Mouse (Mus musculus): Measurements from ENCODE around the gene Rps24.
"Not testable (repeated sequence)": the region's sequence is repeated elsewhere in the genome, so short reads cannot be mapped to it uniquely, and the experiment has no call there.

Rps24 gene

DNA sequence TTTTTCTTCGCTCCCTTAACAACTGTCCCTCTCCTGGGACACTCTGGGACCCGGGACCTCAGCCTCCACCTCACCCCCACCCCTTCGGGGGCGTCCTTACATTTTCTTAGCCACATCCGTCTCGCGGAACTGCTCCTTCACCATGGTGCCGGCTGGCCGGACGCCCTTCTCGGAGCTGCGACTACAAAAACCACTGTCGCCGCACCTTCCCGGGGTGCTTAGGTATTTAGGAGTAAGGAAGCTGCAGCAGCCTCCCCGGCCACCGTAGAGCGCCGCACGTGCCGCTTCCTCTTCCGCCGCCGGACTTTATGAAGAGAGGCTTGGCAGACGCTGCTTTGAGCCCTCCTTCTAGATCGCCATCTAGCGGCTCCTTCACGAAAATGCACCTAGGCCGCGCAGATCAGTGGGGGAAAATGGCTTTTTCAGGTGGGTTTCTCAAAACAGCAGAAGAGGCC is at the start of gene Rps24, which contains the start of gene Polr3a:
Rps24 (plus strand) TSS at position 353 of the 455 bp plus-strand sequence.
Polr3a (minus strand) TSS at position 286 of the 455 bp plus-strand sequence.
- peak; percentile 93 for DNase-seq

DNA sequence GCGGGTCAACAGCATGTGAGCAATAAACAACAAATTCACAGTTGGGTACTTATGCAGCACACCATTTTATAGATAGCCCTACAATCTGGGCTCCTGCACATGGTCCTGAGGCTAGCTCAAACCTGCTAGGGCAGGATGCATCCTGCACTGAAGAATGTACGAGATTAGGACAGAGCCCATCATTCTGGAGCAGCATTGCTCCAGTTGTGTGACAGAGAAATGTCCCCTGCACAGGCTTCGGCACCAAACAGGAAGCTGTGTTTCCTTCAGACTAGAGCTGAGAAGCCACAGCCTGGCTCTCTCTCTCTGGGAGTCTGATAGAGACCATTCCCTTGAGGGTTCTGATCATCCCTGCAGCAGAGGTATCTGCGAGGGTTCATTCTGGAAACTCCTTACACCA is 43.4 kb upstream of the Rps24 start:
- DNase-seq, result not testable (repeated sequence)

- no peak for DNase-seq
Observed at GRCm38 (mm10) chr14:24458191-24458590, 28.7 kb upstream of the Rps24 start.

GRCm38 (mm10) chr14:24468806-24469205 is 18.1 kb upstream of the Rps24 start:
- no peak for DNase-seq

DNA sequence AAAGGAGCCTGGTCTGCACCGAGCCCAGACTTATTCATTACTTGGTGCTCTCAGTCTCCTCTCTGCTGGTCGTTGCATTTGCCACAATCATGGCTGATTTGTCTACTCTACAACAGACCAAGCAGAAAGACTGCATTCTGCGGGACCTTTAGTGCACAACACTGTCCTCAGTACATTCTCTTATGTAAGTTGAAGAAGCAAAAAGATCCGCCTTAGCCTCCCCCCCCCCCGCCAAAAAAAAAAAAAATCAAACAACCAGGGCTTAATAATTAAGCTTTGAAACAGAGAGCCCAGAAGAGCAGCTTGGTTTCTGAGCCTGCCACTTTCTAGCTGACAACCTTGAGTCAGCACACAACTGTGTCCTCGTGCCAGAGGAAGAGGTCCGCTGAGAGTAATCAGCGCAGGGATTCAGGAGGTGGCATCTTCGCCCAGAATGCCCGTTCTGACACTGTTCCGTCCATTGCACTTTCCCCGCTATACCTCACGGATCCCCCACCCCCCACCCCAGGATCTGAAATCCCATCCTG is 621 bp upstream of the Rps24 start:
- DNase-seq, result no peak

GRCm38 (mm10) chr14:24489772-24490171 is 2.8 kb downstream of the Rps24 start:
- peak; percentile 61 for DNase-seq

DNA sequence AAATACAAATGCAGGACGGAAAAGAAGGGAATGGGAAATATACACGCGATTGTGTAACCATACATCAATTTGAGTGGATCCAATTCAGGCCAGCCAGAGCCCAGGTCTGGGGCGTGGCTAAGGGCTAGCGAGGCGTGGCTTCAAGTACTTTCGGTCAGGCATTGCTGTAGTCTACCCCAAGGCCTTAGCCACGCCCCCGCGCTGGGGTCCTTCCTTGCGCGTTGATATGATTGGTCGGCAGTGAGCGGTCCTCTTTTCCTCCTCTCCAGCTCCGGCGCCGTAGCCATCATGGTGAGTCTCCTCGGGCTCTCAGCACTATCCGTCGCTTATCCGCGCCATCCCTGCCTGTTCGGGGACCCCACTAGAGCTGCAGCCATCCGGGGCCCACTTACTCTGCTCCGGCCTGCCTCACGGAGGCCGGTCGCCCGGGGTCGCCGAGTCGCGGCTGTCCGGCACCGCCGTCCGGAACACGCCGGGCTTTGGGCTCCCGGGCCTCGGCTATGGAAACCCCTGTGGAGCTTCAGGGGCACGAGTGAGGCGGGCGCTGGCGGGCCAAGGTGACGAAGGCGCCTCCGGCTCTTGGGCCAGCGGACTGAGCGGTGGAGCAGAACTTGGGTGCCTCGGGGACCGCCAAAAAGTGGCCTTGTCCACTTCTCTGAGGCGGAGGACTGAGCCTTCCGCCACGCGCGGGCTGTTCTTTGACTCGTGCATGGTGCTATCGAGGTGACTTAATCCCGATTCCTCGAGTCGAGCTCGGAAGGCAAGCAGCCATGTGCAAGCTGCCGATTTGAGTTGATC is 3.7 kb downstream of the Rps24 start:
- DNase-seq, result peak; percentile 98

DNA sequence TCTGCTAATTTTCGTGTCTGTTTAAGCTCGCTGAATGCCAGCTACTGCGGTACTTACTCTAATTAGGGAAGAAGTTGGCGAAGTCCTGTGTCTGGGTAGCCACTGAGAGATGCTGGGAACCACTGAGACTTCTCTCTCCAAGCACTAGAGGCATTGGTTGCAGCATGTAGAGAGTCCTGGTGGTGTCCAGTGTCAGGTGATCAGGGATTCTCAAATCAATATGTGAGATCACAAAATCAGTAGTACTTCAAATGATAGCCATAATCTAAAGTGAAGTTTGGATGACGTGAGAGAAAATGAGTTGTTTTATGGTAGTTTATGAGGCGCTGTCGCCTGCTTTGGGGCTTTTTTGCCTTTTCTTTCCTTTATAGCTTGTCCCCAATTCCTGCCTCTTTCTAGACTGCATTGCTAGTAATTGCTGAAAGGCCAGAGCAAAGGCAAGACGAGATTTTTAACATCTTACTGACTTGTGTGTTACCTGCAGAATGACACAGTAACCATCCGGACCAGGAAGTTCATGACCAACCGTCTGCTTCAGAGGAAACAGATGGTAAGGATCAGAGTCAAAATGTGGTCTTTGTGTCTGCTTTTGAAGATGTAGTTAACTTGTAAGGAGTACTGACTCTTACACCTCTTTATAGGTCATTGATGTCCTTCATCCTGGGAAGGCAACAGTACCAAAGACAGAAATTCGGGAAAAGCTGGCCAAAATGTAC is 4.5 kb downstream of the Rps24 start:
- DNase-seq, result no peak

- no peak for DNase-seq
Observed at GRCm38 (mm10) chr14:24493256-24493655, 6.3 kb downstream of the Rps24 start.

- DNase-seq, result no peak
Observed at GRCm38 (mm10) chr14:24496507-24496906, 9.6 kb downstream of the Rps24 start.

- DNase-seq, result no peak
Observed at GRCm38 (mm10) chr14:24497443-24497842, 10.5 kb downstream of the Rps24 start.

DNA sequence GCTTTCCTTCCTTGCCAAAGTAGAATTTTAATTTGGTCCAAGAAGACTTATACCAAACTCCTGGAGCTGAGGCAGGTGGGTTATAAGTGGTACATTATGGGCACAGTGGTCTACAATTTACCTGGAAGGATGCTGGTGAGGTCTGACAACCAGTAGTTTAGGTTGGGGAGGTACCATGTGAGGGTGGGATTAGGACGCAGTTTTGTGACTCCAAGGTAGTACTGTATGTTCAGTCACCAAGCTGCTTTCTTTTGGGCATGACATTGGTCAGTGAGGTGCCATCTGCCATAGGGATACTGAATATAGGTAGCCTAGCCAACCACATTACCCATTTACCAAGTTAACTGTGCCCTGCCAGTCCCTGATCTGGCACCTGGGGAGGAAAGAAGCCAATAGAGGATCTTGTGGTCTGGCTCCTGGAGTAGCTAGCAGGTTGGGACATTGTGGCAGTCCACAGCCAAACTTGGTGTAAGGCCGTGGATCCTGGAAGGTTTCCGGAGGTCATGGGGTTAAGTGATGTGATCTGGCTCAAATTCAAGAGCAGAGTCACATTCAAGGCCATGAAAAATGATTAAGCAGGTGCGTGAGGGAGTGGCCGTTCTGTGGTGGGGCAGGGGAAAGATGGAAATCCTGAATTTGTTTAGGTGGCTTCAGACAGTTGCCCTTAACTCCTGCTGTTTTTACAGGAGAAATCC is 11.8 kb downstream of the Rps24 start:
- DNase-seq, result no peak

- DNase-seq, result no peak
Observed at GRCm38 (mm10) chr14:24499478-24499877, 12.6 kb downstream of the Rps24 start.

DNA sequence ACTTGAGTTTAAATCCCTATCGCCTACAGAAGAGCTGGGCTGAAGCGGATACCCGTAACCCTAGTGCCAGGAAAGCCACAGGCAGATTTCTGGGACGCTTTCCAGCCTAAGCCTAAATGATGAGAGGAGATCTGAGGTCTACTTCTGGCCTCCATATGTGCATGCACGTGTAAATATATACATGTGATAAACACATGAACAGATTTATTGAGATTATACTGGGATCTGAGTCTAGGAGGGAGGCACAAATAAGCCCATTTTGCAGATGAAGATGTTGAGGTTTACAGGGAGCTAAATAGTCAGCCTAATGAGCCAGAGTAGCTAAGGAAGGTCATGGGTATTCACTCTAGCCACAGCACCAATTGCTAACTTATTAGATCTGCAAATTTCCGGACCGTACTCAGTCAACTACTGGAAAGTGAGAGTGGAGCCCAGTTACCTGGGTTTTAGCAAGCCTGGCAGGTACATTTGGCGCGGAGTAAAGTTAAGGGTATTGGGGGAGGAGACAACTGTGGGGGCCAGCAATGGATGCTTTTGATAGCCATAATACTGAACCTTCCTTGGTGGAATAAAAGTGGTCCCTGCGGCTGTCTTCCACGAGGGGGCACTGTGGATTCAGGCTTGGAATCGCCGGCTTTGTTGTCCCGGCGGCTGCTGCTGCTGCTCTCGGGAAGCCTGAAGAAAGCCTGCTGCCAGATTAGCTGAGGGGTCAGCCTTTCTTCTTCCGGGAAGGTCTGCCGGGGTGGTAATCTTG is 13.3 kb downstream of the Rps24 start:
- peak; percentile 93 for DNase-seq

DNA sequence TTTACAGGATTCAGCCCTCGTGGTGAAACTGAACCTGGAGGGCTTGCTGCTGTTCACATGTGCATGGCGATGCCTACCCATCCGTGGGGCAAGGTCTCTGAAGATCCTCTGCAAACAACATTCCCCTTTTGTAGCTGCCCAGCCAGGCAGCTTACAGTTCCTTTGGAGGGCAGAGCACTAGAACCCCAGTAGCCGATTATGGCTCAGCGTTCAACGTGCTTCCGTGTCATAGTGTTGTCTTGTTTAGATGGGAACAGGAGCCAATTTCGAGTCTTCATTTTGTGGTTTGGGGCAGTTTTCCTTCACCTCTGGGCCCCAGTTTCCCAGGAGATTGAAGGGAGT is 13.9 kb downstream of the Rps24 start:
- no peak for DNase-seq

- no peak for DNase-seq
Observed at GRCm38 (mm10) chr14:24501256-24501655, 14.3 kb downstream of the Rps24 start.

GRCm38 (mm10) chr14:24507452-24508069 is 20.6 kb downstream of the Rps24 start:
- DNase-seq, result no peak

- no peak for DNase-seq
Observed at GRCm38 (mm10) chr14:24508070-24508773, 21.3 kb downstream of the Rps24 start.

DNA sequence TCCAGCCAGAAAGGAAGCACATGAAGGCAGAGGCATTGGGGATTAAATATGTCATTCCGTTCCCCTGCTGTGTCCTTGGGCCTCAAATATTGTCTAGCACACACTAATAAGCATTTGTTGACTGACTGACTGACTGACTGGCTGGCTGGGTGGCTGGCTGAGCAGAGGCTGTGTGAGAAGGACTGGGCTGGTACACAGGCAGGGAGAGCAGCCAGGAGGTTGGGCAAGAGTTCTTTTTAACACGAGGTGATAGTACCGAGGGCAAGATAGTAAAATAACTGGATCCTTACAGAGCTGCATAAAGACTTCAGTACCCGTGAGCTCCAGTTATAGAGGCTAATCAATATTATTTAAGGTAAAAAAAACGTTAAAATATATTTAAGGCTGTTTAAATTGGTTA is 22.6 kb downstream of the Rps24 start:
- no peak for DNase-seq

DNA sequence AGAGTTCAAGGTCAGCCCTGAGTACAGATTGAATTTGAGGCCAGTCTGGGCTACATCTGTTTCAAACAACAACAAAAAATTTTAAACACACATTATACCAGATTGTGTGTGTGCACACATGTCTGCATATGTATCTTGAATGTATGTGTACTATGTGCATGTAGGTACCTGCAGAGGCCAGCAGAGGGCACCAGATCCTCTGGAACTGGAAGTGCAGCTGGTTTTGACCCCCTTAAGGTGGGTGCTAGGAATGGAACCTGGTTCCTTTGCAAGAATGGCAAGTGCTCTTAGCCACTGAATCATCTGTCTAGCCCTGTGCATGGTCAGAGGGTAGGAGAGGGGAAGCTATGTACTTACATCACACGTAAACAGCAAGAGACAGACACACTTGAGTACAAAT is 23.3 kb downstream of the Rps24 start:
- DNase-seq, result no peak

DNA sequence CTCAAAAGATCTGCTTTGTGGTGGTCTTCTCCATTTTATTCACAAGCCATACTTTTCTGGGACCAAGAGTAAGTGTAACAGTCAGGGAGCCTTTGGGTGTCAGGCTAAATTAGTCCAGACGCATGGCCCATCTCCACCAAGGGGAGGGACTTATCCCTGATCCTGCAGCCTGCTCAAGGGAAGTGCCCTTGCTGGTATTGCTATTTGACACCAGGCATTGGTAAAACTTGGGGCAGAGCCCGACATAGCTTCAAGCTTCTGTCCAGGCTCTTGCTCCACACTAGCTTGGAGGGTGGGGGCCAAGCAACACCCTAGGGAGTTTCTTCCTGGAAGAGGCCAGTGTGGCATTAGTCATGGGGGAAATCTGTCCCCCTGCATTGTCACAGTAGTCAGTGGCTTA is 23.8 kb downstream of the Rps24 start:
- no peak for DNase-seq
